ENCODE assay signal across 8 mouse cellular contexts in genomic region chr1:43163084-43163466, GRCm38 (mm10). TPM values are rescaled to one million over a fixed set of nuclear protein-coding genes. Genes with fewer than 3 reads are reported as not detected.
DNase-seq lines count a peak whose midpoint lies in the region; ATAC-seq lines count a peak whose summit lies in the region.

No protein-coding gene starts in this region.

- H3K27ac ChIP-seq in lung, embryonic 15.5 days = 0 out of 2 replicates have a peak overlapping the region, but pooled peaks have one; percentile 62
- no peak overlapping the region for H3K27ac ChIP-seq in embryonic facial prominence, embryonic 14.5 days (replicated peaks; ENCODE audit: low read depth, low read length)
- H3K27ac ChIP-seq in intestine, embryonic 16.5 days (ENCODE audit: low read length) = peak overlapping the region; percentile 93
- no peak overlapping the region for H3K27ac ChIP-seq in neural tube, embryonic 12.5 days

- peak overlapping the region; percentile 65 for H3K4me3 ChIP-seq in lung, embryonic 15.5 days
- peak overlapping the region; percentile 75 for H3K4me3 ChIP-seq in embryonic facial prominence, embryonic 14.5 days (ENCODE audit: low read depth, low read length)
- H3K4me3 ChIP-seq in intestine, embryonic 16.5 days (ENCODE audit: low read length) = peak overlapping the region; percentile 88
- peak overlapping the region; percentile 66 for H3K4me3 ChIP-seq in neural tube, embryonic 12.5 days

- no peaks in the 10 kb centered on the region; the same call in 1 of the 2 replicates for H3K27me3 ChIP-seq in lung, embryonic 15.5 days
- H3K27me3 ChIP-seq in embryonic facial prominence, embryonic 14.5 days (replicated peaks; ENCODE audit: control insufficient read depth, insufficient read depth, low read length) = no peaks in the 10 kb centered on the region
- H3K27me3 ChIP-seq in intestine, embryonic 16.5 days (replicated peaks; ENCODE audit: control insufficient read depth, insufficient read depth, low read length) = no peaks in the 10 kb centered on the region
- H3K27me3 ChIP-seq in neural tube, embryonic 12.5 days (replicated peaks) = no peaks in the 10 kb centered on the region; the same call in 1 of the 2 replicates

- peak overlapping the region; percentile 97 for H3K4me2 ChIP-seq in lung, embryonic 15.5 days
- H3K4me2 ChIP-seq in embryonic facial prominence, embryonic 14.5 days (ENCODE audit: low read depth, low read length) = peak overlapping the region; percentile 84
- peak overlapping the region; percentile 74 for H3K4me2 ChIP-seq in intestine, embryonic 16.5 days (ENCODE audit: low read depth, low read length)
- H3K4me2 ChIP-seq in neural tube, embryonic 12.5 days (replicated peaks) = peak overlapping the region; percentile 85

- no peaks in the 10 kb centered on the region for H3K9me3 ChIP-seq in lung, embryonic 15.5 days
- no peaks in the 10 kb centered on the region for H3K9me3 ChIP-seq in embryonic facial prominence, embryonic 14.5 days (ENCODE audit: control insufficient read depth, low read length)
- no peaks in the 10 kb centered on the region for H3K9me3 ChIP-seq in intestine, embryonic 16.5 days (ENCODE audit: control insufficient read depth, low read length)
- H3K9me3 ChIP-seq in neural tube, embryonic 12.5 days = no peaks in the 10 kb centered on the region

- peak; percentile 3; the same call in 1 of the 2 replicates for ATAC-seq in lung, embryonic 15.5 days (ENCODE audit: borderline replicate concordance, extremely low read depth, low FRiP score, low TSS enrichment)
- ATAC-seq in embryonic facial prominence, embryonic 14.5 days (ENCODE audit: low read depth) = peak; percentile 12; the same call in 1 of the 2 replicates
- peak; percentile 8; the same call in 1 of the 2 replicates for ATAC-seq in intestine, embryonic 16.5 days
- ATAC-seq in neural tube, embryonic 12.5 days (ENCODE audit: low FRiP score, low read depth) = peak; percentile 13; the same call in 1 of the 2 replicates

- H3K4me1 ChIP-seq in lung, embryonic 15.5 days = peaks cover 12% of the 10 kb centered on the region
- peaks cover 19% of the 10 kb centered on the region for H3K4me1 ChIP-seq in embryonic facial prominence, embryonic 14.5 days (ENCODE audit: control insufficient read depth, insufficient read depth, low read length)
- peaks cover 42% of the 10 kb centered on the region for H3K4me1 ChIP-seq in intestine, embryonic 16.5 days (ENCODE audit: control insufficient read depth, insufficient read depth, low read length)
- peaks cover 8% of the 10 kb centered on the region for H3K4me1 ChIP-seq in neural tube, embryonic 12.5 days

- no peak for DNase-seq in lung, adult 18-20 months
- DNase-seq in embryonic facial prominence, embryonic 14.5 days (ENCODE audit: low spot score) = no peak
- no peak for DNase-seq in spleen, adult 12 weeks (ENCODE audit: low spot score)
- no peak for DNase-seq in frontal cortex, postnatal 25 days (ENCODE audit: low spot score in 2 of 2)
- no peak for DNase-seq in urinary bladder, postnatal 4 days (ENCODE audit: low spot score in 2 of 2)

- peak overlapping the region; percentile 69 for H3K9ac ChIP-seq in lung, embryonic 15.5 days
- H3K9ac ChIP-seq in embryonic facial prominence, embryonic 14.5 days (ENCODE audit: low read depth, low read length) = peak overlapping the region; percentile 71
- H3K9ac ChIP-seq in intestine, embryonic 16.5 days (ENCODE audit: low read depth, low read length) = peak overlapping the region; percentile 93
- peak overlapping the region; percentile 75 for H3K9ac ChIP-seq in neural tube, embryonic 12.5 days

- 3% methylated on average over 5 of the region's 6 CpGs for WGBS in lung, embryonic 15.5 days
- WGBS in embryonic facial prominence, embryonic 14.5 days = 5% methylated on average over 6 of the region's 6 CpGs
- WGBS in intestine, embryonic 16.5 days = 2% methylated on average over 6 of the region's 6 CpGs
- WGBS in neural tube, embryonic 12.5 days = 7% methylated on average over 6 of the region's 6 CpGs

- H3K36me3 ChIP-seq in lung, embryonic 15.5 days = no peaks in the 10 kb centered on the region
- H3K36me3 ChIP-seq in embryonic facial prominence, embryonic 14.5 days (ENCODE audit: control insufficient read depth, insufficient read depth, low read length) = no peaks in the 10 kb centered on the region
- H3K36me3 ChIP-seq in intestine, embryonic 16.5 days (ENCODE audit: control insufficient read depth, insufficient read depth, low read length) = no peaks in the 10 kb centered on the region
- no peaks in the 10 kb centered on the region for H3K36me3 ChIP-seq in neural tube, embryonic 12.5 days

RNA-seq across cellular contexts. Expression of gene Fhl2, which starts 33.7 kb away (rescaled TPM):
- 35.0 and 36.9 TPM in 2 replicates for polyA plus RNA-seq in lung, embryonic 15.5 days (2015; fragmentation: Nextera tagmentation; extraction: Ambion mirVana)
- 24.3 and 29.7 TPM in 2 replicates for polyA plus RNA-seq in embryonic facial prominence, embryonic 14.5 days (2014; fragmentation: Nextera tagmentation; extraction: Ambion mirVana)
- polyA plus RNA-seq in intestine, embryonic 16.5 days (2015; fragmentation: Nextera tagmentation; extraction: Ambion mirVana) = 51.2 and 58.4 TPM in 2 replicates
- polyA plus RNA-seq in neural tube, embryonic 12.5 days (2016; fragmentation: Nextera tagmentation; extraction: Ambion mirVana) = 14.4 and 16.8 TPM in 2 replicates

Comparison
In these comparisons a context has a peak if more than half of its experiments do, and no peak if none do; other contexts are left out.
1. H3K27ac ChIP-seq: peak in lung, embryonic 15.5 days (single experiment) and intestine, embryonic 16.5 days (single experiment); none in embryonic facial prominence, embryonic 14.5 days (single experiment) and neural tube, embryonic 12.5 days (single experiment).
2. Peak in every context shown above with its lines, with median percentiles within 50 percentile points of each other: ATAC-seq, H3K4me2 ChIP-seq, H3K4me3 ChIP-seq and H3K9ac ChIP-seq.